ENCODE assay signal across 8 mouse cellular contexts in genomic region chr1:24005070-24005804, GRCm38 (mm10). TPM values are rescaled to one million over a fixed set of nuclear protein-coding genes. Genes with fewer than 3 reads are reported as not detected.
DNase-seq lines count a peak whose midpoint lies in the region; ATAC-seq and TF ChIP-seq lines count a peak whose summit lies in the region.

Gene Sdhaf4 (minus strand): TSS chr1:24005656.

- H3K36me3 ChIP-seq in ES-Bruce4 (ENCODE audit: control insufficient read depth, insufficient read depth, low read length, poor library complexity, severe bottlenecking) = no peaks in the 10 kb centered on the region
- H3K36me3 ChIP-seq in forebrain, embryonic 13.5 days (ENCODE audit: poor library complexity, severe bottlenecking) = peaks cover 24% of the 10 kb centered on the region
- H3K36me3 ChIP-seq in liver, postnatal 0 days (replicated peaks; ENCODE audit: insufficient read depth, low read length) = peaks cover 11% of the 10 kb centered on the region
- no peaks in the 10 kb centered on the region for H3K36me3 ChIP-seq in neural tube, embryonic 14.5 days (ENCODE audit: control insufficient read depth, insufficient read depth, low read length)

- intact Hi-C loops in heart, postnatal 10 days (cut with DNase I) = loop anchor here (5.0 kb wide), 2 partner anchors 83 to 92 kb away; partner anchors contain the start of gene Smap1

- WGBS in forebrain, embryonic 13.5 days = 2% methylated on average over 47 of the region's 47 CpGs
- under 1% methylated on average over 47 of the region's 47 CpGs for WGBS in large intestine, adult 2 months
- WGBS in liver, postnatal 0 days (ENCODE audit: insufficient replicate concordance) = 1% methylated on average over 47 of the region's 47 CpGs
- 2% methylated on average over 47 of the region's 47 CpGs for WGBS in neural tube, embryonic 14.5 days

- peak; percentile 95 for ATAC-seq in cerebellum, adult (ENCODE audit: insufficient number of reproducible peaks, low FRiP score, low TSS enrichment)
- peak; percentile 97 for ATAC-seq in forebrain, embryonic 13.5 days
- peak; percentile 94 for ATAC-seq in liver, postnatal 0 days
- peak; percentile 95 for ATAC-seq in neural tube, embryonic 14.5 days (ENCODE audit: low read depth)

- TF ChIP-seq CTCF in ES-Bruce4 (IDR thresholded peaks at IDR 0.05; ENCODE audit: low read depth, low read length) = no peak
- TF ChIP-seq CTCF in liver, postnatal 0 days (IDR thresholded peaks at IDR 0.05; ENCODE audit: low read depth) = no peak

- peak; percentile 95 to 96 for DNase-seq in heart, postnatal 10 days
- peak; percentile 90 for DNase-seq in large intestine, adult 2 months (ENCODE audit: low read depth, low spot score)
- peak; percentile 92 for DNase-seq in liver, postnatal 0 days
- DNase-seq in testis, postnatal 10 days (ENCODE audit: low spot score) = peak; percentile 96

- no peak within 1 kb of the TSS for H3K27ac ChIP-seq in ES-Bruce4 (ENCODE audit: insufficient read depth, low read length)
- H3K27ac ChIP-seq in forebrain, embryonic 13.5 days = peak within 1 kb of the TSS; percentile 92
- peak within 1 kb of the TSS; percentile 74 for H3K27ac ChIP-seq in liver, postnatal 0 days (ENCODE audit: low read depth)
- H3K27ac ChIP-seq in neural tube, embryonic 14.5 days (ENCODE audit: low read depth, low read length) = peak within 1 kb of the TSS; percentile 87

- no peak for TF ChIP-seq EP300 in ES-Bruce4 (IDR thresholded peaks at IDR 0.05; ENCODE audit: insufficient read depth, low read depth, low read length)
- TF ChIP-seq EP300 in liver, postnatal 0 days (IDR thresholded peaks at IDR 0.05; ENCODE audit: low read depth) = no peak

- H3K4me2 ChIP-seq in forebrain, embryonic 13.5 days = peak within 1 kb of the TSS; percentile 69
- peak within 1 kb of the TSS; percentile 77 for H3K4me2 ChIP-seq in liver, postnatal 0 days (ENCODE audit: low read depth, low read length)
- H3K4me2 ChIP-seq in neural tube, embryonic 14.5 days (ENCODE audit: low read depth, low read length) = peak within 1 kb of the TSS; percentile 55

- peak within 1 kb of the TSS; percentile 64 for H3K9ac ChIP-seq in ES-Bruce4 (ENCODE audit: low read depth, poor library complexity, severe bottlenecking)
- peak within 1 kb of the TSS; percentile 83 for H3K9ac ChIP-seq in forebrain, embryonic 13.5 days
- peak within 1 kb of the TSS; percentile 88 for H3K9ac ChIP-seq in liver, postnatal 0 days (replicated peaks)
- peak within 1 kb of the TSS; percentile 73 for H3K9ac ChIP-seq in neural tube, embryonic 14.5 days (replicated peaks; ENCODE audit: low read depth, low read length)

- TF ChIP-seq POLR2A in ES-Bruce4 (IDR thresholded peaks at IDR 0.05; ENCODE audit: insufficient read depth, low read length) = no peak

- H3K4me3 ChIP-seq in ES-Bruce4 (ENCODE audit: low read depth, low read length) = peak within 1 kb of the TSS; percentile 72
- H3K4me3 ChIP-seq in forebrain, embryonic 13.5 days = peak within 1 kb of the TSS; percentile 67
- H3K4me3 ChIP-seq in liver, postnatal 0 days (ENCODE audit: low read depth, low read length) = peak within 1 kb of the TSS; percentile 86
- H3K4me3 ChIP-seq in neural tube, embryonic 14.5 days (ENCODE audit: low read depth, low read length) = peak within 1 kb of the TSS; percentile 60

- no peaks in the 10 kb centered on the region for H3K4me1 ChIP-seq in ES-Bruce4 (ENCODE audit: control insufficient read depth, insufficient read depth, low read length)
- H3K4me1 ChIP-seq in forebrain, embryonic 13.5 days = peaks cover 10% of the 10 kb centered on the region
- H3K4me1 ChIP-seq in liver, postnatal 0 days (ENCODE audit: insufficient read depth) = 0 out of 2 replicates have a peak, but pooled peaks cover 3% of the 10 kb centered on the region
- peaks cover 5% of the 10 kb centered on the region for H3K4me1 ChIP-seq in neural tube, embryonic 14.5 days (ENCODE audit: control insufficient read depth, insufficient read depth, low read length)

- no peaks in the 10 kb centered on the region for H3K9me3 ChIP-seq in ES-Bruce4 (replicated peaks; ENCODE audit: control insufficient read depth, insufficient read depth, low read length, poor library complexity, severe bottlenecking)
- no peaks in the 10 kb centered on the region for H3K9me3 ChIP-seq in forebrain, embryonic 13.5 days (replicated peaks)
- H3K9me3 ChIP-seq in liver, postnatal 0 days (ENCODE audit: low read length) = no peaks in the 10 kb centered on the region
- no peaks in the 10 kb centered on the region for H3K9me3 ChIP-seq in neural tube, embryonic 14.5 days (ENCODE audit: control insufficient read depth, low read length)

- no peaks in the 10 kb centered on the region for H3K27me3 ChIP-seq in ES-Bruce4 (ENCODE audit: control insufficient read depth, insufficient read depth, low read length, poor library complexity, severe bottlenecking)
- no peaks in the 10 kb centered on the region for H3K27me3 ChIP-seq in forebrain, embryonic 13.5 days
- no peaks in the 10 kb centered on the region for H3K27me3 ChIP-seq in liver, postnatal 0 days (ENCODE audit: insufficient read depth, low read length)
- H3K27me3 ChIP-seq in neural tube, embryonic 14.5 days (ENCODE audit: control insufficient read depth, insufficient read depth, low read length) = no peaks in the 10 kb centered on the region

RNA-seq across cellular contexts. Expression of gene Sdhaf4, which starts in this region (rescaled TPM):
- 23.1 and 28.2 TPM in 2 replicates for polyA plus RNA-seq in ES-Bruce4 (2011; ENCODE audit: insufficient read depth, insufficient read length, low read depth, missing spikeins)
- 109 and 133 TPM in 2 replicates for polyA plus RNA-seq in forebrain, embryonic 13.5 days (2015; fragmentation: Nextera tagmentation; extraction: Ambion mirVana)
- total RNA-seq in heart, postnatal 10 days (2021) = 10 to 100 TPM; 64.0 to 64.5 TPM
- 9.3 and 10.4 TPM in 2 replicates for polyA plus RNA-seq in large intestine, adult 2 months (2012; rRNA removed)
- polyA plus RNA-seq in liver, postnatal 0 days (2015; fragmentation: Nextera tagmentation; extraction: Ambion mirVana) = 54.7 and 60.6 TPM in 2 replicates
- 97.6 and 108 TPM in 2 replicates for polyA plus RNA-seq in neural tube, embryonic 14.5 days (2014; fragmentation: Nextera tagmentation; extraction: Ambion mirVana)
